14 mouse cellular contexts compared by ENCODE assay signal in genomic region chr4:106209465-106209864, GRCm38 (mm10).
"Had no signal": no experiment of that assay in that cellular context is flagged by ENCODE, and none has a peak within 500 bp of the region (broad histone marks: within the 10 kb centered on the region; RNA-seq: fewer than 3 reads in every experiment).

No protein-coding gene starts in this region.

- H3K4me3 ChIP-seq: left cerebral cortex, adult 2 months; limb, embryonic 10.5 days; liver, embryonic 13.5 days; megakaryocyte, embryonic 14.5 days; midbrain, embryonic 15.5 days; neural tube, embryonic 12.5 days had no signal

- H3K9me3 ChIP-seq: limb, embryonic 10.5 days; liver, embryonic 13.5 days; megakaryocyte, embryonic 14.5 days; midbrain, embryonic 15.5 days; neural tube, embryonic 12.5 days had no signal

- ATAC-seq: intestine, postnatal 0 days; liver, postnatal 0 days; midbrain, embryonic 15.5 days had no signal

- H3K4me1 ChIP-seq: liver, embryonic 13.5 days; midbrain, embryonic 15.5 days had no signal

- H3K36me3 ChIP-seq: limb, embryonic 10.5 days; liver, embryonic 13.5 days; midbrain, embryonic 15.5 days; neural tube, embryonic 12.5 days had no signal

- DNase-seq: kidney, postnatal 4 days; liver, embryonic 13.5 days; lung, postnatal 10 days had no signal

- H3K9ac ChIP-seq: liver, embryonic 13.5 days; liver, postnatal 0 days; midbrain, embryonic 15.5 days; neural tube, embryonic 12.5 days had no signal

- H3K4me2 ChIP-seq: liver, embryonic 13.5 days; midbrain, embryonic 11.5 days; midbrain, embryonic 15.5 days; neural tube, embryonic 12.5 days had no signal

- H3K27ac ChIP-seq: kidney, postnatal 0 days; left cerebral cortex, adult 2 months; limb, embryonic 10.5 days; liver, embryonic 13.5 days; macrophage; midbrain, embryonic 15.5 days; neural tube, embryonic 12.5 days; stomach, postnatal 0 days had no signal

- H3K27me3 ChIP-seq: liver, embryonic 13.5 days; midbrain, embryonic 15.5 days; neural tube, embryonic 12.5 days had no signal
